ENCODE assay signal across 18 mouse cellular contexts in the genomic region with DNA sequence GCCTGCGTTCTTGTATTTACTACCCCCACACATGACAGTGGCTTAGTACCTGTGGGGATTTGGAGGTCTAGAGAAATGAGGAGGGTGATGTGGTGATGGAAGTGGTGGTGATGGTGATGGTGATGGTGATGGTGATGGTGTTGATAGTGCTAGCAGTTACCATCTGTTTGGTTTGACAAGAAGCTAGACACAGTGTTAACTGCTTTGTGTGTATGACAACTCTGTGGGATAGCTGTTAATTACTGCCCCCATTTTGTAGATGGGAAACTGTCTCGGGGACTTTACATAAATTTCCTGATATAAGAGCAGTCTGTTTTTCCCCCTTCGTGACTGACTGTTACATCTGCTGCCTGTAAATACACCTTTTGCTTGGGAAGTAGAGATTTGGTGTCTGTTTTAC.
"Had no signal": no experiment of that assay in that cellular context is flagged by ENCODE, and none has a peak within 500 bp of the region (broad histone marks: within the 10 kb centered on the region; RNA-seq: fewer than 3 reads in every experiment).

No protein-coding gene starts in this region.

- H3K4me3 ChIP-seq: limb, embryonic 10.5 days; limb, embryonic 13.5 days; liver, embryonic 12.5 days; liver, embryonic 15.5 days; lung, embryonic 15.5 days had no signal

- H3K9ac ChIP-seq: limb, embryonic 13.5 days; liver, embryonic 12.5 days; liver, embryonic 15.5 days; lung, embryonic 15.5 days had no signal

- ATAC-seq: liver, embryonic 12.5 days had no signal

- H3K27me3 ChIP-seq: limb, embryonic 13.5 days; liver, embryonic 12.5 days; liver, embryonic 15.5 days; lung, embryonic 15.5 days had no signal

- DNase-seq: kidney, adult 18-20 months; kidney, adult 9 months; kidney, postnatal 14 days; kidney, postnatal 4 days; layer of hippocampus, adult 9-11 months; layer of hippocampus, postnatal 36 days; liver; lung, adult 18-20 months; lung, postnatal 10 days; lung, postnatal 36 days; midbrain, embryonic 14.5 days; thymus, adult 18-20 months; thymus, postnatal 36 days had no signal

- H3K27ac ChIP-seq: limb, embryonic 10.5 days; limb, embryonic 13.5 days; liver, embryonic 12.5 days; liver, embryonic 15.5 days; lung, embryonic 15.5 days had no signal

- H3K36me3 ChIP-seq: limb, embryonic 10.5 days; liver, embryonic 12.5 days; liver, embryonic 15.5 days; lung, embryonic 15.5 days had no signal

- H3K4me1 ChIP-seq: liver, embryonic 12.5 days; liver, embryonic 15.5 days; lung, embryonic 15.5 days had no signal

- H3K4me2 ChIP-seq: limb, embryonic 13.5 days; liver, embryonic 12.5 days; liver, embryonic 15.5 days; lung, embryonic 15.5 days had no signal

- H3K9me3 ChIP-seq: limb, embryonic 10.5 days; limb, embryonic 13.5 days; liver, embryonic 12.5 days; liver, embryonic 15.5 days; lung, embryonic 15.5 days had no signal
